15 mouse cellular contexts compared by ENCODE assay signal in the genomic region with DNA sequence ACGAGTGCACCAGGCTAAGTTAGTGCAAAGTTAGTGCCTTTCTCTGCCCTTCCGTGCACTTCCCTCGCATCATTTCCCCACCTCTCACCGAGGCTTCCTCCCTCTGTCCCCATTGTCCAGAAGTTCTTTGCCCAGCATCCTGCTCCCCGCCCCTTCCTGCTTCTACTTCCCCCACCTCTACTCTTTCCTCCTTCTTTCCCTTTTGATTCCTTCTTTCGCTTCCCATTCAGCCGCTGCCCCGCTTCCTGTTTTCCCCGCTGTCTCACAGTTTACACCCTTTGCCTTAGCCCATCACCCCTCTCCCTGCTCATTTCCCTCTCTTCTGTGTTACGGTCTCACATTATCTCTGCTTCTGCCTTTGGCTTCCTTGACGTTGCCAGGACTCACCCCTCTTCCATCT. TPM values are rescaled to one million over a fixed set of nuclear protein-coding genes. Genes with fewer than 3 reads are reported as not detected.
DNase-seq lines count a peak whose midpoint lies in the region; ATAC-seq and TF ChIP-seq lines count a peak whose summit lies in the region.
"Had no signal": no experiment of that assay in that cellular context is flagged by ENCODE, and none has a peak within 500 bp of the region (broad histone marks: within the 10 kb centered on the region; RNA-seq: fewer than 3 reads in every experiment).

No protein-coding gene starts in this region.

- TF ChIP-seq POLR2A in lung, adult 2 months (IDR thresholded peaks at IDR 0.05; ENCODE audit: borderline replicate concordance, extremely low read depth, low read depth, low read length): no peak

- H3K4me3 ChIP-seq in gastrocnemius, adult 2 months: no peak overlapping the region
- H3K4me3 ChIP-seq in lung, embryonic 15.5 days: no peak overlapping the region
- no peak overlapping the region for H3K4me3 ChIP-seq in lung, adult 2 months (replicated peaks; ENCODE audit: extremely low read depth, low read depth, low read length)
- H3K4me3 ChIP-seq in heart, embryonic 15.5 days: no peak overlapping the region
- H3K4me3 ChIP-seq in megakaryocyte, embryonic 14.5 days (replicated peaks): peak overlapping the region; percentile 86
- H3K4me3 ChIP-seq: erythroblast, embryonic 14.5 days; hindbrain, embryonic 15.5 days; limb, embryonic 13.5 days had no signal

- H3K27ac ChIP-seq in gastrocnemius, adult 2 months: peak overlapping the region; percentile 40; the same call in 1 of the 2 replicates
- peak overlapping the region; percentile 57 for H3K27ac ChIP-seq in lung, embryonic 15.5 days
- H3K27ac ChIP-seq in heart, embryonic 15.5 days: peak overlapping the region; percentile 28; the same call in 1 of the 2 replicates

- ATAC-seq in lung, embryonic 15.5 days (ENCODE audit: borderline replicate concordance, extremely low read depth, low FRiP score, low TSS enrichment): no peak
- no peak for ATAC-seq in heart, embryonic 15.5 days (replicated peaks; ENCODE audit: insufficient number of reproducible peaks, insufficient read depth, low FRiP score, low read depth)
- ATAC-seq: activated CD4-positive, CD25-positive, alpha-beta regulatory T cell, adult 4 months had no signal

- H3K4me1 ChIP-seq in lung, embryonic 15.5 days: peaks cover 40% of the 10 kb centered on the region
- peaks cover 4% of the 10 kb centered on the region; the same call in 1 of the 2 replicates for H3K4me1 ChIP-seq in lung, adult 2 months (ENCODE audit: control insufficient read depth, insufficient read depth, low read length)
- H3K4me1 ChIP-seq in heart, embryonic 15.5 days (replicated peaks): peaks cover 62% of the 10 kb centered on the region
- peaks cover 42% of the 10 kb centered on the region for H3K4me1 ChIP-seq in megakaryocyte, embryonic 14.5 days

- intact Hi-C loops in gastrocnemius, adult 2 months (cut with DNase I): no loop called here

- H3K9me3 ChIP-seq in lung, embryonic 15.5 days: no peaks in the 10 kb centered on the region
- H3K9me3 ChIP-seq in heart, embryonic 15.5 days (replicated peaks): no peaks in the 10 kb centered on the region
- no peaks in the 10 kb centered on the region for H3K9me3 ChIP-seq in megakaryocyte, embryonic 14.5 days
- H3K9me3 ChIP-seq: hindbrain, embryonic 15.5 days; limb, embryonic 13.5 days had no signal

- no peak overlapping the region for H3K9ac ChIP-seq in lung, embryonic 15.5 days
- H3K9ac ChIP-seq in heart, embryonic 15.5 days: no peak overlapping the region
- H3K9ac ChIP-seq: hindbrain, embryonic 15.5 days; limb, embryonic 13.5 days had no signal

- DNase-seq in gastrocnemius, adult 2 months: peak; percentile 24
- DNase-seq in gastrocnemius, adult 18-20 months (ENCODE audit: low spot score): no peak
- DNase-seq in lung, adult 2 months: no peak
- DNase-seq in embryo, embryonic 11 days: no peak
- DNase-seq in frontal cortex, postnatal 10 days (ENCODE audit: low spot score in 2 of 2): no peak
- DNase-seq: cerebellum, postnatal 14 days; gastrocnemius, postnatal 36 days; layer of hippocampus, postnatal 36 days had no signal

- no peak for TF ChIP-seq CTCF in gastrocnemius, adult 2 months (IDR thresholded peaks at IDR 0.05)
- TF ChIP-seq CTCF in lung, adult 2 months (IDR thresholded peaks at IDR 0.05; ENCODE audit: insufficient read depth, low read length): no peak

- no peaks in the 10 kb centered on the region for H3K27me3 ChIP-seq in lung, embryonic 15.5 days
- no peaks in the 10 kb centered on the region for H3K27me3 ChIP-seq in heart, embryonic 15.5 days
- H3K27me3 ChIP-seq in megakaryocyte, embryonic 14.5 days (replicated peaks): peaks cover 66% of the 10 kb centered on the region
- H3K27me3 ChIP-seq: hindbrain, embryonic 15.5 days; limb, embryonic 13.5 days had no signal

- H3K36me3 ChIP-seq in lung, embryonic 15.5 days: no peaks in the 10 kb centered on the region
- H3K36me3 ChIP-seq in heart, embryonic 15.5 days: no peaks in the 10 kb centered on the region
- H3K36me3 ChIP-seq in megakaryocyte, embryonic 14.5 days (replicated peaks; ENCODE audit: low read length): no peaks in the 10 kb centered on the region
- H3K36me3 ChIP-seq: hindbrain, embryonic 15.5 days; limb, embryonic 13.5 days had no signal

- H3K4me2 ChIP-seq in lung, embryonic 15.5 days: no peak overlapping the region
- no peak overlapping the region for H3K4me2 ChIP-seq in heart, embryonic 15.5 days
- H3K4me2 ChIP-seq: hindbrain, embryonic 15.5 days had no signal

- 57% methylated on average over 11 of the region's 11 CpGs for WGBS in lung, embryonic 15.5 days
- 49% methylated on average over 11 of the region's 11 CpGs for WGBS in lung, adult 2 months
- 66% methylated on average over 11 of the region's 11 CpGs for WGBS in heart, embryonic 15.5 days

RNA-seq across cellular contexts. Expression of gene March10, which starts 49.8 kb away (rescaled TPM):
- total RNA-seq in gastrocnemius, adult 2 months (2021): not detected
- total RNA-seq in gastrocnemius, adult 18-20 months (2021): not detected
- 0.13 and 0.15 TPM in 2 replicates for polyA plus RNA-seq in lung, embryonic 15.5 days (2015; fragmentation: Nextera tagmentation; extraction: Ambion mirVana)
- polyA plus RNA-seq in lung, adult 2 months (2012; rRNA removed): 0.08 and 0.14 TPM in 2 replicates
- polyA plus RNA-seq in heart, embryonic 15.5 days (2015; fragmentation: Nextera tagmentation; extraction: Ambion mirVana): 0.16 TPM in 1 of 2 replicates, not detected in the other
- 0.87 and 1.3 TPM in 2 replicates for polyA plus RNA-seq in megakaryocyte, embryonic 14.5 days (2012; ENCODE audit: insufficient read depth, low replicate concordance)
- total RNA-seq: gastrocnemius, postnatal 36 days had no signal
- polyA plus RNA-seq: activated CD4-positive, CD25-positive, alpha-beta regulatory T cell, adult 4 months; erythroblast, embryonic 14.5 days; limb, embryonic 13.5 days had no signal
